Mouse (Mus musculus): ENCODE data around the gene Hs3st1.
A peak's percentile ranks its signal among the peaks of the same experiment; 100 is the strongest.

The Hs3st1 gene

DNA sequence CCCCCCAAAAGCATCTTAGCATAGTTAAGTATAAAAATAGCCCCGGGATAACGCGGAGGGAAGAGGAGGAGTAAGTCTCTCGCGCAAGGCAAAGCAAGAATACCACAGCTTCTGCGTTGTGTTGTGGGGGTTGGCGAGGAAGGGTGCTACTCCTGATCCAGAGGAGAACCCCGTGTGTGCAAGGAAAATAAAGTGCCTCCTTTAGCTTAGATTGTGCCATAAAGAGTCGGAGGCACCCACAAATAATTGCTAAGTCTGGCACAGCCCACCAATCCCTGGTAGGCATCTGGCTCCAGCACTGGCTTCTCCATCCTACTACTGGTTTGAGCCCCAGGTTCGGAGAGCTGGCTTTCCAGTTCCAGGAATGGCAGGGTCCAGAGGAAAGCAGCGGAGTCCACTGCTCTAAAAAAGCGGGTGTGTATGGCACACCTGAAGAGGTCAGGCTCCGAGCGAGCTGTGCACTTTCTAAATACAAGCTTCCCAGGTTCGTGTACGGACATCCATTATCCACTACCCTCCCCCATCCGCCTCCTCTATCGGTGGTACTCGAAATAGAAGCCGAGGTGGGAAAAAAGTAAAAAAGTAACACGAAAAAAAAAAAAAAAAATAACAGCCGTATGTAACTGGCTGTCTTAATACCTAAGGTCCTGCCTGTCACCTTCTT lies 111.9 kb downstream of the Hs3st1 start:
- DNase-seq (ENCODE audit: low spot score): no peak

- DNase-seq (ENCODE audit: low spot score): no peak
Measured at GRCm38 (mm10) chr5:39642222-39642770, 113.0 kb downstream of the Hs3st1 start.

GRCm38 (mm10) chr5:39639438-39640177 lies 115.7 kb downstream of the Hs3st1 start:
- peak; percentile 83 for DNase-seq (ENCODE audit: low spot score)

GRCm38 (mm10) chr5:39638926-39639325 lies 116.3 kb downstream of the Hs3st1 start:
- DNase-seq (ENCODE audit: low spot score): no peak

DNA sequence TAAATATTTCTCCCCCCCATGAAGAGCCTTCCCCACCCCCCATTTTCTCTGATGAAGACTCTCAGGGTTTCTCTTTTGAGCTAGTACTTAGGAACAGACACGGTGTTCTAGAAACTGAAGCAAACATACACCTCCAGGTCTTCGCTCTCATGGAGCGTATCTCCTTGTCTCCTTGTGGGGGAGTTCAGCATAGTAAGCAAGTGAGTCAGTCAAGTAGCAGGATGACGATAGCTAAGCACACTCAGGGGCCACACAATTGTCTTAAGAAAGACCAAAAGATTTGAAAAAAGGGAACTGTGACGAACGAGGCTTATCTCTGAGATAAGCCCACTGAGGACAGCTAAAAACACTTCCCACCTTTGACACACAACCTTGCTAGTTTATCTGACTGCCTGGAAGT lies 117.4 kb downstream of the Hs3st1 start:
- DNase-seq (ENCODE audit: low spot score): no peak

DNA sequence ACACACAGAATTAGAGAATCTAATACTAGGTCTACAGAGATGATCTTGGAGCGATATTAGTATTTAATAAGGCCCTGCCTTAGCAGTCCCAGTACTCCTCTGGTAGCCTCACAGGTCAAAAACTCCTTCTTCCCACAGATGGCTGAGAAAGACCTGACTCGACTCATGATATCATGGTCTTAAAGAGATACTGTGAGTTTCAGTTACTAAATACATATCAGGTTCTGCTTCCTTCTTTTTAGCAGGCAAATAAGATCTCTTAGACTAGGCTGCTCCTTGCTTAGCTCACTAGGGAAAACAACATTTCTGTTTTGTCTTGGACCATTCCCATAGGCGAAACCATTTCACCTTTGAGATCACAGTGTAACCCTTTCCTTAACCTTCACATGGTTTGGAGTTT lies 119.2 kb downstream of the Hs3st1 start:
- DNase-seq (ENCODE audit: low spot score): no peak

GRCm38 (mm10) chr5:39634300-39635047 lies 120.8 kb downstream of the Hs3st1 start:
- no peak for DNase-seq (ENCODE audit: low spot score)

DNA sequence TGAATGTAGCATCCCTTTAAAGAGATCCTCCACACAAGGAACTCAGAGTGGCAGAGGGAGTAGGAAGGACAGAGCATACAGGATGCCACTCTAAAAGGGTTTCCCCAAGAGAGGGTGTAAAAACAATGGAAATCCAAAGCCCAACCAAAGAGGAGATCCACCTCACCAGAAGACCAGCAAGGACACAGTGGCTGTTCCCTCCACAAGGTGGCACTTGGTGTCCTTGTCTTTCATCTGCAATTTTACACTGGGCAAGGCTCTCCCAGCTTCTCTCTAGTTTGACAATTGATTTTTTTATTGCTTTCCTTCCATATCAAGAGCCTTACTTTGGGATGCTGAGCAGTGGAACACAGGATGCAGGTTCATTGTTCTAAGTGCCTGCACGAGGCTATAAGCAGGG lies 122.1 kb downstream of the Hs3st1 start:
- no peak for DNase-seq (ENCODE audit: low spot score)

DNA sequence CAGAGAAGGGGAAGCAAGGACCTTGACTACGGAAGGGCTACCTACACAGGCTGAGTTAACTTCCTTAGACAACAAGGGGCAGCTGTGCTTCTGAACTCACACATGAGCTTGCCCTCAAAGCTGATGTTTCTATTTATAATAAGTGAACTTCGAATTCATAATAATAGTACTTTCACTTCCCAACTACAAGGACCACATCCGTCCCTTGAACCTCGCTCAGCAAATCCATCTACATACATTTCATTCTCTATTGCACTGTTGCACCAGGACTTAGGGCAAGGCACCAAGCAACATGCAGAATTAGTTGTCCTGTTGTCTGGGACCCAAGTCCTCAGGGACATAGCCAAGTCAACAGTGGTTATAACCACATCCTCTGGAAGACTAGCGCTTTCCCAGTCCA lies 124.4 kb downstream of the Hs3st1 start:
- no peak for DNase-seq (ENCODE audit: low spot score)

DNA sequence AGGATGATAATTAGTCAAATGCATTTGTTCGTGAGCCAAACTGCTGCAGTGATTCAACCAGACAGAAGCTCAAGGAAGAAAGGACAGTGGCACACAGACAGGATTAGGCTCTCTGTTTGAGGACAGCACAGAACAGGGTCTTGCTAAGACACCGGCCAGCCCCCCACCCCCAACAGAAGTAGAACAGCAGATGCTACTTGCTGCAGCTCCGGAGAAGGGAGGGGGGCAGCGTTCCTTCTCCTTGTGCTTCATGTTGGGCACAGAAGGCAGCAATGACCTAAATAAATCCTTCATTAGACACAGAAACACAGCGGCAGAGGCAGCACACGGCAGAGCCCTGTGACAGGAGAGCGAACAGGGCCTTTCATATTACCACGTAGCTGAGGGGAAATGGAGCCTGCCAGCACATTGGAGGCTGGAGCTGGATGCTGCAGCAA lies 130.2 kb downstream of the Hs3st1 start:
- no peak for DNase-seq (ENCODE audit: low spot score)

GRCm38 (mm10) chr5:39624218-39624590 lies 131.1 kb downstream of the Hs3st1 start:
- DNase-seq (ENCODE audit: low spot score): no peak

GRCm38 (mm10) chr5:39623304-39624217 lies 131.7 kb downstream of the Hs3st1 start:
- no peak for DNase-seq (ENCODE audit: low spot score)

DNA sequence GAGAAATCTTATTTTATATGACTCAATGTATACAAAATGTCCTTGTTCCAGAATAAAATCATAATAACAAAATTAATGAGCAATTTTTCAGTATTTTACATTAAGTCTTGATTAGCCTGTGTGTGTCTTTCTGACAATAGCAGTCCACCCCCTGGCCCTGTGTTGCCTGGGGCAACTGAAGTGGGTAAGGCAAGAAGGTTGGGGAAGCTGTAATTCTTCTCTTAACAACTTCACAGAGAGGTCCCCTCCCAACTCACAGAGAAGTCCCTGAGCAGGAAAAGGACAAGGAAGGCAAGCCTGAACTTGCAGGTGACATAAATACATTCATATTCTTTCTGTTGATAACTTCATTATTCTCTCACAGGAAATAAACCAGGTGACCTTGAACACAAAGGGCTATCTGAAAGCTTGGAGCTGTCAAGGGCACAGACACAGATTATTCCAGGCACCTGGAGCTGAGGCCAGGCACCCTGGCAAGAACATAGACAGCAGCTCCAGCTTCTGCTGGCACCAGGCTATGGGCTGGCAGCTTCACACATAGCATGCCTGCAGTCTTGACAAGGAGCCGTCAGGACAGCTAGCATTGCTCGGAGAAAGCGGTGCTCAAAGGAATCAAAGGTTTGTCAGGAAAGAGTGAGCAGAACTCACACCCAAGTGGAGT lies 134.9 kb downstream of the Hs3st1 start:
- DNase-seq (ENCODE audit: low spot score): no peak

DNA sequence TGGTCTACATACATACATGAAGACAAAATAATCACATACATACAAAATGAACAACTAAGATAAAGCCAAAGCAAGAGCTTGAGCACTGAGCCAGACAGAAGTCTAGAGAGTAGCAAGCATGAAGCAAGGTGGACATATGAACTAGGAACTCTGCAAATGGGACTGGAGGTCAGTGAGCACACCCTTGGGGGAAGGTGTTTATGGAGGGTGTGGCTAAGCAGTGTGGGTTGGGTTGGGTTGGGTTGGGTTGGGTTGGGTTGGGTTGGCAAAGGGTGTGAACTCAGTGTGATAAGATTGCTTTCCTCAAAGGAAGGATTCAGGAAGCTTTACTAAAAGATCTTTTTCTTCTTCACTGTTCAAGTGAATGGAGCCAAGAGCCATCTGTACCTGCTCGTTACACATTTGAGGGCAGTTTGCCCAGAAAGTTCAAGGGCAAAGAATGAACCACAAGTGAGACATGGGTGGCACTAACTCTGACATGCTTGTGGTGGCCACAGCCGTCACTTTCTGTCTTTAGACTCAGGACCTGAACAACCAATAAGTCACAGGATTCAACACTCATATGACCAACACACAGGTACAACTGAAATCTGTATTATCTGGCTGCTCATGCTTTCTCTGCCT lies 137.8 kb downstream of the Hs3st1 start:
- DNase-seq (ENCODE audit: low spot score): no peak

DNA sequence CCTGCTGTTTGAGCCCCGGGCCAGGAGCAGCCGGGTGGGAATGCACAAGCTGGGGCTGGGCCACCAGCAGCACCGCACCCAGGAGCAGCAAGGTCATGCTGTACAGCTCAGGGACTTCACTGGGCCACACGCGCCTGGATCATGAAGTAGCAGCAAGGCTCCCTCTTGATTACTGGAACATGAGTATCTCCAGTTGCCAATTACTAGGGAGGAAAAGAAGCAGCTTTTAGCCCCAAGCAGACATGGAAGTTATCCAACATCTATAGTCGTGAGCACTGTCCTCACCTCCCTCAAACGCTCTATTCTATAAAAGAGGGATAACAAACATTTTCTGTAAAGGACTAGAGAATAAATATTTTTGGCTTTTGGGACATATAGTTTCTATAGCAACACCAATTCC lies 140.1 kb downstream of the Hs3st1 start:
- no peak for DNase-seq (ENCODE audit: low spot score)

DNA sequence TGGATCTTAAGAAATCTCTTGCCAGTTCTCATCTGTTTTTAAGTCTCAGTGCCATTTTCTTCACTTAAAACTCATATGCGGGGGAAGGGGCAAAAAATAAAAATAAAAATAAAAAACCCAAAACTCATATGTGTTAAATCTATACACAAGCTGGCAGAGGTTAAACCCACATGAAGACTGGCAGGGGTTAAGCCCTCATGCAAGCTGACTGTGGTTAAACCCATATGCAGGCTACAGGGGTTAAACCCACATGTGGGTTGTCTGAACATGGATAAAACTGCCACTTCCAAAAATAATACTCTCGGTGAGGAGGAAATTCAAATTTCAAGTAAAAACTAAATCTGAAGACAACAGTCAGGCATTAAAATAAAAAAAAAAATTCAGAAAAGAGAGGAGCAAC lies 141.7 kb downstream of the Hs3st1 start:
- no peak for DNase-seq (ENCODE audit: low spot score)

DNA sequence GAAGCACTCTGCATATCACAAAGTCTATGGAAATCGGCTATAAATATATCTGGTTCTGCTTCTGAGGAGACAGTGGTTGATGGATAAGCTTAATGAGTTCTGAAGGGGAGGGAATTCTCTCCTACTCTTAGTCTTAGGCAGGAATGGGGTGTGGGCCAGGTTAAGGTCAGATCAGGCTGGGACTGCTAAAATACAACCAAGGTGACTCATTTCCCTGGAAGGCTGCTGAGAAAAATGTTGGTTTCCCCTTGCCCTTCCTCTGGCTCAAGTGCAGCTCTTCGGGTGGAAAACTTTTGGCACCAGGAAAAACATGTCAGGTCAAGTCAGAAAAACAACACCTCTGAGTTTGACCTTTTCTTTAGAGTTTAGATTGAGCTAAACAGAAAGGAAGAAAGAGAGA lies 143.0 kb downstream of the Hs3st1 start:
- no peak for DNase-seq (ENCODE audit: low spot score)

DNA sequence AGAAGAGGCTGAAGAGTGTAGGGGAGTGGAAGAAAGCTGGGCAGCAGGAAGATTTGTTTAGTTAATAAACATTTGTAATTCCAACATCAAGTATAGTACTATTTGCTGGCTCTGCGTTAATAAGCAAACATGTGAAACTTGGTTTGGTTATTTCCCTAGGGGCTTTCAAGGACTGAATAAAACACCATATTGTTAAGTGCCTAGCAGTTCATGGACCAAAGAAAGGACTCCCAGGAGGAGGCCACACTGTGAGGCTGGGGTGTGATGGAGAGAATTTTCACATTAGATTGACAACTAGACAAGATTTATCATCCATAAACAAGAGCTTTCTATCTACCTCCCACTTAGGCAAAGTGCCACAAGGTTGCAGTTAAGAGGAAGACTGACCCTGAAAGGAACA lies 147.0 kb downstream of the Hs3st1 start:
- DNase-seq (ENCODE audit: low spot score): no peak

GRCm38 (mm10) chr5:39594737-39595136 lies 160.5 kb downstream of the Hs3st1 start:
- DNase-seq (ENCODE audit: low spot score): no peak
